Mouse (Mus musculus) heart, embryonic 13.5 days (tissue): ENCODE results near the gene Adamtsl4. TPM values are rescaled to one million over a fixed set of nuclear protein-coding genes. Genes with fewer than 3 reads are reported as not detected.

Experiments used
- ATAC-seq: fragments of 200-750 bp; cut with Nextera tagmentation; 2 replicates; pipeline ENCODE4 v1.8.0; 2017; ENCODE audit warnings: moderate TSS enrichment; ENCODE audit not compliant: insufficient number of reproducible peaks, low FRiP score, low TSS enrichment; ENCODE audit errors: extremely low read depth
- H3K27ac ChIP-seq: fragments of 300-500 bp; sonication (generic); replicated peaks from 2 replicates; pipeline ENCODE4 v1.5.1; 2015; ENCODE audit warnings: moderate library complexity, mild to moderate bottlenecking, inconsistent platforms
- H3K27me3 ChIP-seq: fragments of 300-500 bp; sonication (generic); replicated peaks from 2 replicates; pipeline ENCODE4 v1.6.1; 2015; ENCODE audit warnings: mild to moderate bottlenecking, inconsistent platforms
- H3K36me3 ChIP-seq: fragments of 300-500 bp; sonication (generic); 2 replicates; pipeline ENCODE4 v1.6.1; 2015; ENCODE audit warnings: mild to moderate bottlenecking, inconsistent platforms
- H3K4me1 ChIP-seq: fragments of 300-500 bp; sonication (generic); 2 replicates; pipeline ENCODE4 v1.6.1; 2015; ENCODE audit warnings: inconsistent platforms
- H3K4me2 ChIP-seq: fragments of 300-500 bp; sonication (generic); 2 replicates; pipeline ENCODE4 v1.6.1; 2015; ENCODE audit warnings: inconsistent platforms, mild to moderate bottlenecking, moderate library complexity
- H3K4me3 ChIP-seq: fragments of 300-500 bp; sonication (generic); 2 replicates; pipeline ENCODE4 v1.5.1; 2015; ENCODE audit warnings: moderate library complexity, mild to moderate bottlenecking, inconsistent platforms
- H3K9ac ChIP-seq: fragments of 300-500 bp; sonication (generic); 2 replicates; pipeline ENCODE4 v1.6.1; 2015; ENCODE audit warnings: inconsistent platforms, mild to moderate bottlenecking, moderate library complexity
- H3K9me3 ChIP-seq: fragments of 300-500 bp; sonication (generic); 2 replicates; pipeline ENCODE4 v1.6.1; 2016; ENCODE audit warnings: inconsistent platforms
- WGBS: fragments of 180-500 bp; shearing (Covaris S2); methylation state at CpG from one replicate; pipeline ENCODE4 v1.1.7; 2015; ENCODE audit warnings: mixed read lengths; 5-methylcytosine and 5-hydroxymethylcytosine counted together
- polyA plus RNA-seq: library from polyadenylated mRNA; unstranded; fragments of >200 nt; fragmentation: Nextera tagmentation; extraction: Ambion mirVana; gene quantifications from 2 replicates; pipeline ENCODE4 v1.2.1, GENCODE M21; 2015

Gene Adamtsl4
- polyA plus RNA-seq, 1 experiment from 2014 or later, result 4.8 TPM

GRCm38 (mm10) chr3:95651033-95651373 is 36.7 kb downstream of the Adamtsl4 start:
- Histone ChIP-seq H3K27me3 (no peaks in the 10 kb centered on the region), H3K9me3 (no peaks in the 10 kb centered on the region), H3K27ac (peak overlapping the region; percentile 87), H3K4me3 (no peak overlapping the region), H3K9ac (peak overlapping the region; percentile 29; the same call in 1 of the 2 replicates), H3K36me3 (no peaks in the 10 kb centered on the region; the same call in 1 of the 2 replicates), H3K4me2 (no peak overlapping the region), H3K4me1 (peaks cover 33% of the 10 kb centered on the region)
- WGBS, result 73% methylated on average over 3 of the region's 3 CpGs
- ATAC-seq, result no peak

GRCm38 (mm10) chr3:95650276-95651032 is 37.3 kb downstream of the Adamtsl4 start:
- 61% methylated on average over 6 of the region's 6 CpGs for WGBS
- no peaks in the 10 kb centered on the region for H3K27me3 ChIP-seq
- H3K9ac ChIP-seq, result peak overlapping the region; percentile 29; the same call in 1 of the 2 replicates
- no peaks in the 10 kb centered on the region; the same call in 1 of the 2 replicates for H3K36me3 ChIP-seq
- no peak overlapping the region for H3K4me3 ChIP-seq
- no peak for ATAC-seq
- peak overlapping the region; percentile 87 for H3K27ac ChIP-seq
- H3K4me1 ChIP-seq, result peaks cover 34% of the 10 kb centered on the region
- H3K4me2 ChIP-seq, result no peak overlapping the region
- no peaks in the 10 kb centered on the region for H3K9me3 ChIP-seq

- H3K4me1 ChIP-seq, result peaks cover 33% of the 10 kb centered on the region
- no peak overlapping the region for H3K9ac ChIP-seq
- H3K36me3 ChIP-seq, result no peaks in the 10 kb centered on the region; the same call in 1 of the 2 replicates
- no peaks in the 10 kb centered on the region for H3K27me3 ChIP-seq
- ATAC-seq, result no peak
- no peaks in the 10 kb centered on the region for H3K9me3 ChIP-seq
- H3K27ac ChIP-seq, result no peak overlapping the region
- 91% methylated on average over 5 of the region's 5 CpGs for WGBS
- no peak overlapping the region for H3K4me2 ChIP-seq
- H3K4me3 ChIP-seq, result no peak overlapping the region
Observed at GRCm38 (mm10) chr3:95648016-95648415, 39.7 kb downstream of the Adamtsl4 start.

- 50% methylated on average over 10 of the region's 10 CpGs for WGBS
- peaks cover 8% of the 10 kb centered on the region for H3K36me3 ChIP-seq
- H3K4me3 ChIP-seq, result no peak overlapping the region
- no peak overlapping the region for H3K9ac ChIP-seq
- peak overlapping the region; percentile 43; the same call in 1 of the 2 replicates for H3K27ac ChIP-seq
- peaks cover 20% of the 10 kb centered on the region for H3K4me1 ChIP-seq
- no peaks in the 10 kb centered on the region for H3K9me3 ChIP-seq
- no peaks in the 10 kb centered on the region for H3K27me3 ChIP-seq
- H3K4me2 ChIP-seq, result no peak overlapping the region
- ATAC-seq, result no peak
Observed at GRCm38 (mm10) chr3:95645313-95646235, 42.1 kb downstream of the Adamtsl4 start.

- no peaks in the 10 kb centered on the region for H3K27me3 ChIP-seq
- no peak overlapping the region for H3K4me2 ChIP-seq
- peaks cover 26% of the 10 kb centered on the region for H3K36me3 ChIP-seq
- H3K9ac ChIP-seq, result no peak overlapping the region
- no peak overlapping the region for H3K4me3 ChIP-seq
- H3K27ac ChIP-seq, result no peak overlapping the region
- no peak for ATAC-seq
- 75% methylated on average over 7 of the region's 7 CpGs for WGBS
- no peaks in the 10 kb centered on the region for H3K9me3 ChIP-seq
- H3K4me1 ChIP-seq, result peaks cover 10% of the 10 kb centered on the region
Observed at GRCm38 (mm10) chr3:95643097-95643496, 44.6 kb downstream of the Adamtsl4 start.

GRCm38 (mm10) chr3:95639694-95640093 is 48.0 kb downstream of the Adamtsl4 start:
- 93% methylated on average over 1 of the region's 1 CpGs for WGBS
- no peak overlapping the region for H3K4me3 ChIP-seq
- H3K4me2 ChIP-seq, result no peak overlapping the region
- H3K27me3 ChIP-seq, result no peaks in the 10 kb centered on the region
- peaks cover 10% of the 10 kb centered on the region; the same call in 1 of the 2 replicates for H3K4me1 ChIP-seq
- H3K27ac ChIP-seq, result no peak overlapping the region
- no peak for ATAC-seq
- H3K9me3 ChIP-seq, result no peaks in the 10 kb centered on the region
- no peak overlapping the region for H3K9ac ChIP-seq
- peaks cover 60% of the 10 kb centered on the region for H3K36me3 ChIP-seq

- no peak overlapping the region for H3K4me3 ChIP-seq
- H3K4me2 ChIP-seq, result no peak overlapping the region
- H3K36me3 ChIP-seq, result peaks cover 89% of the 10 kb centered on the region
- H3K9ac ChIP-seq, result no peak overlapping the region
- H3K4me1 ChIP-seq, result peaks cover 16% of the 10 kb centered on the region
- no peaks in the 10 kb centered on the region for H3K27me3 ChIP-seq
- 63% methylated on average over 4 of the region's 4 CpGs for WGBS
- H3K9me3 ChIP-seq, result no peaks in the 10 kb centered on the region
- no peak overlapping the region for H3K27ac ChIP-seq
- ATAC-seq, result no peak
Observed at GRCm38 (mm10) chr3:95636072-95636471, 51.6 kb downstream of the Adamtsl4 start.

GRCm38 (mm10) chr3:95635636-95636035 is 52.1 kb downstream of the Adamtsl4 start:
- WGBS, result 64% methylated on average over 4 of the region's 4 CpGs
- H3K4me1 ChIP-seq, result peaks cover 16% of the 10 kb centered on the region
- no peaks in the 10 kb centered on the region for H3K9me3 ChIP-seq
- H3K36me3 ChIP-seq, result peaks cover 93% of the 10 kb centered on the region
- H3K4me2 ChIP-seq, result no peak overlapping the region
- no peak overlapping the region for H3K9ac ChIP-seq
- no peak for ATAC-seq
- no peak overlapping the region for H3K4me3 ChIP-seq
- H3K27me3 ChIP-seq, result no peaks in the 10 kb centered on the region
- no peak overlapping the region for H3K27ac ChIP-seq

GRCm38 (mm10) chr3:95632648-95633588 is 54.8 kb downstream of the Adamtsl4 start:
- Histone ChIP-seq H3K4me3 (no peak overlapping the region), H3K4me2 (no peak overlapping the region), H3K27ac (peak overlapping the region; percentile 60), H3K9ac (peak overlapping the region; percentile 42; the same call in 1 of the 2 replicates), H3K4me1 (peaks cover 16% of the 10 kb centered on the region), H3K9me3 (no peaks in the 10 kb centered on the region), H3K27me3 (no peaks in the 10 kb centered on the region), H3K36me3 (peaks cover 100% of the 10 kb centered on the region)
- ATAC-seq, result no peak
- 60% methylated on average over 12 of the region's 12 CpGs for WGBS

GRCm38 (mm10) chr3:95631304-95631703 is 56.4 kb downstream of the Adamtsl4 start:
- Histone ChIP-seq H3K9me3 (no peaks in the 10 kb centered on the region), H3K27me3 (no peaks in the 10 kb centered on the region), H3K4me1 (peaks cover 22% of the 10 kb centered on the region), H3K36me3 (peaks cover 100% of the 10 kb centered on the region), H3K9ac (no peak overlapping the region), H3K27ac (no peak overlapping the region), H3K4me2 (no peak overlapping the region), H3K4me3 (no peak overlapping the region)
- no peak for ATAC-seq
- WGBS, result 69% methylated on average over 6 of the region's 6 CpGs
